Mouse (Mus musculus) gastrocnemius, adult 18-20 months (tissue): ENCODE data around the gene Mid1. TPM values are rescaled to one million over a fixed set of nuclear protein-coding genes. Genes with fewer than 3 reads are reported as not detected.
"Not testable (repeated sequence)": the region's sequence is repeated elsewhere in the genome, so short reads cannot be mapped to it uniquely, and the experiment has no call there.

ENCODE experiments used
- DNase-seq: peaks from one replicate; pipeline ENCODE4 v3.0.0; 2021; ENCODE audit warnings: low spot score
- total RNA-seq, 2 experiments: library from RNA; stranded (reverse); gene quantifications; 2 replicates each; pipeline ENCODE4 v1.2.3; 2021

Gene Mid1
- total RNA-seq, 2 experiments from 2014 or later = 3.7 to 7.3 TPM

DNA sequence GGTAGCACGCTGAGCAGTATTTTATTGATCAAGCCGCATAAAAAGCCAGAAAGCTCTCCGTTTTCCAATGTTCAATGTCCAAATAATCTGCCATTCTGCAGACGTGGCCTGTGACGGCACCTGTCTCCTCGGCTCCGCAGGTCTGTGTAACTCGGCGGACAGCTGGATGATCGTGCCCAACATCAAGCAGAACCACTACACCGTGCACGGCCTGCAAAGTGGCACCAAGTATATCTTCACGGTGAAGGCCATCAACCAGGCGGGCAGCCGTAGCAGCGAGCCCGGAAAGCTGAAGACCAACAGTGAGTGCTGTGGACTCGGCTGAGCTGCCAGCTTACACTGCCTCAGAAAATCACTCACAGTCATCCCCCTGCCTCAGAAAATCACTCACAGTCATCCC is 300.8 kb downstream of the Mid1 start:
- not testable (repeated sequence) for DNase-seq

DNA sequence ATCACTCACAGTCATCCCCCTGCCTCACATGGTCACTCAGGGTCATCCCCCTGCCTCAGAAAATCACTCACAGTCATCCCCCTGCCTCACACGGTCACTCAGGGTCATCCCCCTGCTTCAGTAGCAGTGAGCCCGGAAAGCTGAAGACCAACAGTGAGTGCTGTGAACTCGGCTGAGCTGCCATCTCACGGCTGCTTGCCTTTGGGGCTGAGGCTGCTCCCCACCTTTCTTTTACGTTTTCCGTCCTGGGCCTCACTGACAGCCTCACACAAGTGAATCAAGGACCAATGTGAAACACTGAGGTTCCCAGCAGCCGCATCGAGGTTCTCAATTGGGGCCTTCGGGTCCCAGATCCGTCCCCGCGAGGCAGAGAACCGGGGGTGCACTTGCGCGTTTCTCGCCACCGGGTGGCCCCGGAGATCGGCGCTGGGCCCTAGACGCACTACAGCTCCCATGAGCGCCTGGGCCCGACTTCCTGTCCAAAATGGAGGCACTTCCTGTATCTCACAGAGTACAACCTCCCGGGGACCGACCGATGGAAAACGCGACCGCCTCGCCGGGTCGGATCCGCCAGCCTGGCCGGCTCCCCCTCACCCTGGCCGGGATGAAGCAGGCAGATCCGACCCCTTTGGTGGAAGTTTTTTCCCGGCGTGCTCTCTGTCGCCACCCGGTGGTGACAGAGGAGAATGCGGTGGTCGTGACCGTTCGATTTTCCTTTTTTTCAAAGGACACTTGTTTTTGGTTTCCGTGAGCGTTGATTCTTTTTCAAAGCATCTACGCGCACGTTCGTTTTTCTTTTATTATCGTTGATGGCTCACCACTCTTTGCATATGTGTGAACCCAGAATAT is 301.7 kb downstream of the Mid1 start:
- peak; percentile 67 for DNase-seq

DNA sequence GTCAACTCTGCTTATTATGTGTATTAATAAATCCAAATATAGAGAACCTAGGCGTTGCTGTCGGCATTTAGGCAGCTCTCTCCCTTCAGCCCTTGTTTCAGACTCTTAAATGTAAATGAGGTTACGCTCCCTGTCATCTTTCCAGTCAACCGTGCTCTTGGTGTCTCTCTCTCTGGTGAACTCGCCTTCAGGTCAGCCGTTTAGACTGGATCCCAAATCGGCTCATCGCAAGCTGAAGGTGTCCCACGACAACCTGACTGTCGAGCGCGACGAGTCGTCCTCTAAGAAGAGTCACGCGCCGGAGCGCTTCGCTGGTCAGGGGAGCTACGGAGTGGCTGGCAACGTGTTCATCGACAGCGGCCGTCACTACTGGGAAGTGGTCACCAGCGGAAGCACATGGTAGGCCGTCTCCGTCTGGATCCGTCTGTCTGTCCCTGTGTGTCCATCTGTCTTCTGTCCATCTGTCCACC is 302.4 kb downstream of the Mid1 start:
- not testable (repeated sequence) for DNase-seq

DNA sequence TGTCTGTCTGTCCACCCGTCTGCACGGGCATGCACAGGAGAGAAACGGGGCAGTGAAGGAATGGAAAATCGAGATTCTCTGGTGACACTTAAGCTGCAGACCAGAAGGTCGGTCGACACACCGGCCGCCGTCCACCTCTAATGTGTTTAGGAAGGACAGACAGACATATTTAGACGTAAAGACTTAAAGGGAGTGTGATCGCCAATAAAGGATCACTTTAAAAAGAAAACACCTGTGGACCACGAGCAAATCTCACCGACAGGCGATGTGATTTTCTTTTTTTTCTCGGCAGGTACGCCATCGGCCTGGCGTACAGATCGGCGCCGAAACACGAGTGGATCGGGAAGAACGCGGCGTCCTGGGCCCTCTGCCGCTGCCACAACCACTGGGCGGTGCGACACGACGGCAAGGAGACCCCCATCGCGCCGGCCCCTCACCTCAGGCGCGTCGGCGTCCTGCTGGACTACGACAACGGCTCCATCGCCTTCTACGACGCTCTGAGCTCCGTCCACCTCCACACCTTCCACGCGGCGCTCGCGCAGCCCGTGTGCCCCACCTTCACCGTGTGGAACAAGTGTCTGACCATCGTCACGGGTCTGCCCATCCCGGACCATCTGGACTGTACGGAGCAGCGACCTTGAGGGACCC is 303.7 kb downstream of the Mid1 start:
- DNase-seq = not testable (repeated sequence)

DNA sequence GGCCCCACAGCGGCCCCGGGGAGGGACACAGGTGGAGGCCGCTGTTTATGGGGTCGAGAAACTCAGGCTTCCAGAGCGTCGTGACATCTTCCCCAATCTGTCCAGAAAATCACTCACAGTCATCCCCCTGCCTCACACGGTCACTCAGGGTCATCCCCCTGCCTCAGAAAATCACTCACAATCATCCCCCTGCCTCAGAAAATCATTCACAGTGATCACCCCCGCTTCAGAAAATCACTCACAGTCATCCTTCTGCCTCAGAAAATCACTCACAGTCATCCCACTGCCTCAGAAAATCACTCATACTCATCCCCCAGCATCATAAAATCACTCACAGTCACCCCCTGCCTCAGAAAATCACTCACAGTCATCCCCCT is 304.2 kb downstream of the Mid1 start:
- not testable (repeated sequence) for DNase-seq

DNA sequence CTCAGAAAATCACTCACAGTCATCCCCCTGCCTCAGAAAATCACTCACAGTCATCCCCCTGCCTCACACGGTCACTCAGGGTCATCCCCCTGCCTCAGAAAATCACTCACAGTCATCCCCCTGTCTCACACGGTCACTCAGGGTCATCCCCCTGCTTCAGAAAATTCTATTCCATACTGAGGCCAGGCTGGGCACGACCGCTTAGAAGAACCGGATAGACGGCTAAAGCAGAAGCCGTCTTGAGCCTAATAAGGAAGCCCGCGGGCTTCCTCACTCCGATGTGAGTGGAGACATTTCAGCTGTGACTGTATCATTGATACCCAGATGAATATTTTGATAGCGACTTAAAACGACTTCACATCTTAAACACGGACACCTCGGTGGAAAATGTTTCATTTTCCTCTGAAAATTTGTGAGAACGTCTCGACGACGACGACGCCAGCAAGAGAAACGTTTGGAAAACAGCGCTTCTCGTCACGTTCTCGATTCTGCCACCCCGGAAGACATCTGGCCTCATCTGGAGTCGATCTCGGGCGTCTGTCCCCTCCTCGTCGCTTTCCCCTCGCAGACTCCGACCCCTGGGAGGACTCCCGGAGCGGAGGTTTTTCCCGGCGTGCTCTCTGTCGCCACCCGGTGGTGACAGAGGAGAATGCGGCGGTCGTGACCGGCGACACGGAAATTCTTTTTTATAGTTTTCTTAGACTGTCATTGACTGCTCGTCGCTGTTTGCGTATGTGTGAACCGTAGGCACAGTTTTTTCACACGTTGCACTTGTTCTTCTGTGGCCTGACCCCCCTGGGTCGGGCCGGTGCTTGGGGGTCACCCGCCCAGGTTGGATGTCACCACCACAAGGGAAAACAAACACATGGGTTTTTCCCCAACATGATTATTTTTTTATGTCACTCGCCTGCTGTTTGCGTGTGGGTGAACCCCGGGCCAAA is 305.0 kb downstream of the Mid1 start:
- DNase-seq = peak; percentile 50

DNA sequence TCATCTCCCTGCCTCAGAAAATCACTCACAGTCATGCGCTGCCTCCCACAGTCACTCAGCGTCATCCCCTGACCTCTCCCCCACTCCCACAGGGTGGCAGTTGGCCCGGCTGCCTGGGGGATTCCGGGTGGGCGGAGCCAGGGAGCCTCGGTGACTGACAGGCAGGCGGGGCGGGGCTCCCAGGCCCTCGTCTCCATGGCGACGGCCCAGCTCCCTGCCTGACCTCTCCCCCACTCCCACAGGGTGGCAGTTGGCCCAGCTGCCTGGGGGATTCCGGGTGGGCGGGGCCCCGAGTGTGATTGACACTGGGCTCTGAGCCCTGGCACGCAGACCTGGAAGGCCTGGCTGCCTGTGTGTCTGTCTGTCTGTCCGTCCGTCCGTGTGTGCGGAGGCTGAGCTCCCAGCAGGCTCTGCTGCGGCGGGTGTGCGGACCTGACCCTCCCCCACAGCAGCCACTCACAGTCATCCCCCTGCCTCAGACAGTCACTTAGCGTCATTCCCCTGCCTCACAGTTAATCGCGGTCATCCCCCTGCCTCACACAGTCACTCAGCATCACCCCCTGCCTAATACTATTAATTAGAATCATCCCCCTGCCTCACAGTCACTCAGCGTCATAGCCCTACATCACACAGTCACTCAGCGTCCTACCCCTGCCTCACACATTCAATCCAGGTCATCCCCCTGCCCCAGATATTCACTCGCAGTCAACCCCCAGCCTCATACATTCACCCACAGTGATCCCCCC is 306.3 kb downstream of the Mid1 start:
- peak; percentile 93 for DNase-seq

DNA sequence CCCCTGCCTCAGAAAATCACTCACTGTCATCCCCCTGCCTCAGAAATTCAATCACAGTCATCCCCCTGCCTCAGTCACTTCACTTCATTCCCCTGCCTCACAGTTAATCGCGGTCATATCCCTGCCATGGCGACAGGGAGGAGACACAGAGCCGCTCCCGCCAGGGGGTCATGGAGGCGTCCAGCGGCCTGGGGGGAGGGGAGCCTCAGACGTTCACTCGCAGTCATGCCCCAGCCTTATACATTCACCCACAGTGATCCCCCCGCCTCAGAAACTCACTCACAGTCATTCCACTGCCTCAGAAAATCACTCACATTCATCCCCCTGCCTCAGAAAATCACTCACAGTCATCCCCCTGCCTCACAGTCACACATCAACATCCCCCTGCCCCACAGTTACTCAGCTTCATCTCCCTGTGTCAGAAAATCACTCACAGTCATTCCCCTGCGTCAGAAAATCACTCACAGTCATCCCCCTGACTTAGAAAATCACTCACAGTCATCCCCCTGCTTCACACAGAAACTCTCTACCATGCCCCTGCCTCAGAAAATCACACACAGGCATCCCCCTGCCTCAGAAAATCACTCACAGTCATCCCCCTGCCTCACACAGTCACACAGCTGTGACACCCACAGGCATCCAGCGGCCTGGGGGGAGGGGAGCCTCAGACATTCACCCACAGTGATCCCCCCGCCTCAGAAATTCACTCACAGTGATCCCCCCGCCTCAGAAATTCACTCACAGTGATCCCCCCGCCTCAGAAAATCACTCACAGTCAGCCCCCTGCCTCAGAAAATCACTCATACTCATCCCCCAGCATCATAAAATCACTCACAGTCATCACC is 307.3 kb downstream of the Mid1 start:
- DNase-seq = not testable (repeated sequence)

DNA sequence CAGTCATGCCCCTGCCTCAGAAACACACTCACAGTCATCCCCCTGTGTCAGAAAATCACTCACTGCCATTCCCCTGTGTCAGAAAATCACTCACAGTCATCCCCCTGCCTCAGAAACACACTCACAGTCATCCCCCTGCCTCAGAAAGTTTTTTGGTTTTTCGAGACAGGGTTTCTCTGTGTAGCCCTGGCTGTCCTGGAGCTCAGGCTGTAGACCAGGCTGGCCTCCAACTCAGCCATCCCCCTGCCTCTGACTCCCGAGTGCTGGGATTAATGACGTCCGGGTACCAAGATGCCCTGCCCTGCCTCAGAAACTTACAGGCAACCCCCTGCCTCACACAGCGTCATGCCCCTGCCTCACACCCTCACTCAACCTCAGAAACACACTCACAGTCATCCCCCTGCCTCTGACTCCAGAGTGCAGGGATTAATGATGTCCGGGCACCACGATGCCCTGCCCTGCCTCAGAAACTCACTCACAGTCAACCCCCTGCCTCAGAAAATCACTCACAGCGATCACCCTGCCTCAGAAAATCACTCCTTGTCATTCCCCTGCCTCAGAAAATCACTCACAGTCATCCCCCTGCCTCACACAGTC is 308.1 kb downstream of the Mid1 start:
- not testable (repeated sequence) for DNase-seq

DNA sequence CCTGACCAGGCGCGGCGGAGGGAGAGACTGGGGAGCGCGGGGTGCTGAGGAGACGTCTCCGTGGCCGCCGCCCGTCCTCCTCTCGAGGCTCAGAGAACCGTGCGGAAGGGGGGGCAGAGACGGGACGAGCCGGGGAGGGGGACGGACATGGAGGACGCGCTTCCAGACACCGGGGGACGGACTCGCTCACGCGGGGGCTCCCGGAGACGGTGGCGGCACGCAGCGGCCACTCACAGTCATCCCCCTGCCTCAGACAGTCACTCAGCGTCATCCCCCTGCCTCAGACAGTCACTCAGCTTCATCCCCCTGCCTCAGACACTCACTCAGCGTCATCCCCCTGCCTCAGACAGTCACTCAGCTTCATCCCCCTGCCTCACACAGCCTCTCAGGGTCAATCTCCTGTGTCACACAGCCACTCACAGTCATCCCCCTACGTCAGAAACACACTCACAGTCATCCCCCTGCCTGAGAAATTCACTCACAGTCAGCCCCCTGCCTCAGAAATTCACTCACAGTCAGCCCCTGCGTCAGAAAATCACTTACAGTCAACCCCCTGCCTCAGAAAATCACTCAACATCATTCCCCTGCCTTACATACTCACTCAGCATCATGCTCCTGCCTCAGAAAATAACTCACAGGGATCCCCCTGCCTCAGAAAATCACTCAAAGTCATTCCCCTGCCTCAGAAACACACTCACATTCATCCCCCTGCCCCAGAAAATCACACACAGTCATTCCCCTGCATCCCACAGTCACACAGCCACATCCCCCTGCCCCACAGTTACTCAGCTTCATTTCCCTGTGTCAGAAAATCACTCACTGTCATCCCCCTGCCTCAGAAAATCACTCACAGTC is 309.2 kb downstream of the Mid1 start:
- not testable (repeated sequence) for DNase-seq

DNA sequence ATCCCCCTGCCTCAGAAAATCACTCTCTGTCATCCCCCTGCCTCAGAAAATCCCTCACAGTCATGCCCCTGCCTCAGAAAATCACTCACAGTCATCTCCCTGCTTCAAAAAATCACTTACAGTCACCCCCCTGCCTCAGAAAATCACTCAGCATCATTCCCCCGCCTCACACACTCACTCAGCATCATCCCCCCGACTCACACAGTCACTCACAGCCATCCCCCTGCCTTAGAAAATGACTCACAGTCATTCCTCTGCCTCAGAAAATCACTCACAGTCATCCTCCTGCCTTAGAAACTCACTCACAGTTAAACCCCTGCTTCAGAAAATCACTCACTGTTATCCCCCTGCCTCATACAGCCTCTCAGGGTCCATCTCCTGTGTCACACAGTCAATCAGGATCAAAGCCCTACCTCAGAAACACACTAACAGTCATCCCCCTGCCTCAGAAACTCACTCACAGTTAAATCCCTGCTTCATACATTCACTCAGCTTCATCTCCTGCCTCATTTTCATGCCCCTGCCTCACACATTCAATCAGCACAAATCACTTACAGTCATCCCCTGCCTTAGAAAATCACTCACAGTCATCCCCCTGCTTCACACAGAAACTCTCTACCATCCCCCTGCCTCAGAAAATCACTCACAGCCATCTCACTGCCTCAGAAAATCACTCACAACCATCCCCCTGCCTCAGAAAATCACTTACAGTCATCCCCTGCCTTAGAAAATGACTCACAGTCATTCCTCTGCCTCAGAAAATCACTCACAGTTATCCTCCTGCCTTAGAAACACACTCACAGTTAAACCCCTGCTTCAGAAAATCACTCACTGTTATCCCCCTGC is 310.1 kb downstream of the Mid1 start:
- not testable (repeated sequence) for DNase-seq

DNA sequence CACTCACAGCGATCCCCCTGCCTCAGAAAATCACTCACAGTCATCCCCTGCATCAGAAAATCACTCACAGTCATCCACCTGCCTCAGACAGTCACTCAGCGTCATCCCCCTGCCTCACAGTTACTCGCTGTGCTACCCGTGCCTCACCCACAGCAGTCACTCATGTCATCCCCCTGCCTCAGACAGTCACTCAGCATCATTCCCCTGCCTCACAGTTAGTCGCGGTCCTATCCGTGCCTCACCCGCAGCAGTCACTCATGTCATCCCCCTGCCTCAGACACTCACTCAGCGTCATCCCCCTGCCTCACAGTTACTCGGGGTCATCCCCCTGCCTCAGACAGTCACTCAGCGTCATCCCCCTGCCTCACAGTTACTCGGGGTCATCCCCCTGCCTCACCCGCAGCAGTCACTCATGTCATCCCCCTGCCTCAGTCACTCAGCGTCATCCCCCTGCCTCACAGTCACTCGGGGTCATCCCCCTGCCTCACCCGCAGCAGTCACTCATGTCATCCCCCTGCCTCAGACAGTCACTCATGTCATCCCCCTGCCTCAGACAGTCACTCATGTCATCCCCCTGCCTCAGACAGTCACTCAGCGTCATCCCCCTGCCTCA is 311.0 kb downstream of the Mid1 start:
- not testable (repeated sequence) for DNase-seq

DNA sequence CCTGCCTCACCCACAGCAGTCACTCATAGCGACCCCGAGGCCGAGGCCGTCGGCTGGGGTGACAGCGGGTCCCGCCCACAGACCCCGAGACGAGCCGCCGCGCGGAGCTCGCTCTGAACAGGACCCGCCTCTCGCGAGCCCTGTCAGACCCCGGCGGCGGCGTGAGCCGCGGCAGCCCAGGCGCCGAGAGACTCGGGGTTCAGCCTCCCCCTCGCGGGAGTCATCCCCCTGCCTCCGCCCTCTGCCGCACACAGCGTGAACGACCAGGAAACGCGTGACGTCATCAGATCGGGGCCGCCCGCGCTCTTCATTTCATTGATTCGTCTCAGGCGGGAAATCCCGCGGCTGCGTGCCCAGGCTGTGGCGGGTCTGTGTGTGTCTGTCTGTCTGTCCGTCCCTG is 311.9 kb downstream of the Mid1 start:
- DNase-seq = not testable (repeated sequence)

DNA sequence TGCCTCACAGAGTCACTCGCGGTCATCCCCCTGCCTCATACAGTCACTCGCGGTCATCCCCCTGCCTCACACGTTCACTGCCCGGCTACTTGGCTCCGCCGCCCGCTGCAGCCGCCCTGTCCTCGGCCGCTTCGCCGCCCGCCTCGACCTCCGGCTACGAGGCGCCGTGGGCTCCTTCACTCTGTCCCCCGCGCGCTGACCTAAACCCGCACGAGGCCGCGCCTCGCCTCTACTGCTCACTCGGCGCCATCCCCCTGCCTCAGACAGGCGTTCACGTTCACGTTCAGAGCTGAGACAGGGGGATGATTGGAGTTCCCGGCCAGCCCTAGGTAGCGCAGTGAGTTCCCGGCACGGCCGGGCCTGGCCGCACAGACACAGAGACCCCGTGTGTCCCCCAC is 312.5 kb downstream of the Mid1 start:
- DNase-seq = peak; percentile 64

DNA sequence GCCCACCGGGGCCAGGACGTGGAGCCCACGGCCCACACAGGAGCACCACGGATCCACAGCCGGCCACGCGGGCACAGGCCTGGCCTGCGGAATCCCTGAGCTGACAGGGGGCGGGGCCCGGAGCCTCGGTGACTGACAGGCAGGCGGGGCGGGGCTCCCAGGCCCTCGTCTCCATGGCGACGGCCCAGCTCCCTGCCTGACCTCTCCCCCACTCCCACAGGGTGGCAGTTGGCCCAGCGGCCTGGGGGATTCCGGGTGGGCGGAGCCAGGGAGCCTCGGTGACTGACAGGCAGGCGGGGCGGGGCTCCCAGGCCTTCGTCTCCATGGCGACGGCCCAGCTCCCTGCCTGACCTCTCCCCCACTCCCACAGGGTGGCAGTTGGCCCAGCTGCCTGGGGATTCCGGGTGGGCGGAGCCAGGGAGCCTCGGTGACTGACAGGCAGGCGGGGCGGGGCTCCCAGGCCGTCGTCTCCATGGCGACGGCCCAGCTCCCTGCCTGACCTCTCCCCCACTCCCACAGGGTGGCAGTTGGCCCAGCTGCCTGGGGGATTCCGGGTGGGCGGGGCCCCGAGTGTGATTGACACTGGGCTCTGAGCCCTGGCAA is 313.0 kb downstream of the Mid1 start:
- peak; percentile 97 for DNase-seq

DNA sequence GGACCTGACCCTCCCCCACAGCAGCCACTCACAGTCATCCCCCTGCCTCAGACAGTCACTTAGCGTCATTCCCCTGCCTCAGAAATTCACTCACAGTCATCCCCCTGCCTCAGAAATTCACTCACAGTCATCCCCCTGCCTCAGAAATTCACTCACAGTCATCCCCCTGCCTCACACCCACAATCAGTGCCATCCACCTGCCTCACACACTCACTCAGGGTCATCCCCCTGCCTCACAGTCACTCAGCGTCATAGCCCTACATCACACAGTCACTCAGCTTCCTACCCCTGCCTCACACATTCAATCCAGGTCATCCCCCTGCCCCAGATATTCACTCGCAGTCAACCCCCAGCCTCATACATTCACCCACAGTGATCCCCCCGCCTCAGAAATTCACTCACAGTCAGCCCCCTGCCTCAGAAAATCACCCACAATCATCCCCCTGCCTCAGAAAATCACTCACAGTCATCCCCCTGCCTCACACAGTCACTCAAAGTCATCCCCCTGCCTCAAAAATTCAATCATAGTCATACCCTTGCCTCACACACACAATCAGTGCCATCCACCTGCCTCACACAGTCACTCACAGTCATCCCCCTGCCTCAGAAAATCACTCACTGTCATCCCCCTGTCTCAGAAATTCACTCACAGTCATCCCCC is 313.7 kb downstream of the Mid1 start:
- DNase-seq = not testable (repeated sequence)
